Mouse (Mus musculus) embryonic stem cell, embryonic (primary cell): Measurements from ENCODE around the gene Actb.

ENCODE experiments used
- CTCF ChIA-PET, 4 experiments: fragments of 300-600 bp in 2 of 4; fragments of 350-600 bp in 2 of 4; sonication (Branson Sonifier 250); formaldehyde crosslinking; loops; one replicate each; lab custom pipeline; 2022; ENCODE audit warnings: inconsistent platforms in 2 of 4; lab: Charles Lee
- POLR2A ChIA-PET, 4 experiments: fragments of 300-600 bp in 2 of 4; fragments of 350-600 bp in 2 of 4; sonication (Branson Sonifier 250); formaldehyde crosslinking; loops; one replicate each; lab custom pipeline; 2022; ENCODE audit warnings: antibody characterized with exemption in 4 of 4, inconsistent platforms in 1 of 4; lab: Charles Lee

The Actb gene

DNA sequence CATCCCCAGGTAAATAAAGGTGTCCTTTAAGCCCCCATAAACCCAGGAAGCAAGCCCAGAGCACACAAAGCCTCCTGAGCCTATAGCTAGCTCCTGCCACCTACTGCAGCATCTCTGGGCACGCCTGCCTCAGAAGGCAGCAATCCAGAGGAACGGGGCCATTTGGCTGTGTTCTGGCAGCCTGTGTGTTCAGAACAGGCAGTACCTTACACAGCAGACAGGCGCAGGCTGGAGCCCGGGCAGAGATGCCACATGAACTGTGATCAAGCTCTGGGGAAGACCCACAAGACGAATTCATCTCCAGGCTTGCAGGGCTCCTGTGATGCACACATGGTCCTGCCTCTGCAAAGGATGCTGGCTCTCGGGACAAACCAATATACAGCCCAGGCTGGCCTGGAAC lies 26.3 kb downstream of the Actb start:
- ChIA-PET POLR2A (interaction anchor here (0.6 to 46.2 kb wide), 12 partner anchors 8 to 284 kb away, joined by 3 to 2066 read pairs (median 3); partner anchors contain the start of genes Actb (in 3 of the 4) and Fbxl18 (in 1 of the 4)), CTCF (interaction anchor here (0.6 to 7.1 kb wide), 21 partner anchors 10 to 479 kb away, joined by 3 to 100 read pairs (median 5); partner anchors contain the start of genes Fbxl18 (in 1 of the 4) and Foxk1 (in 1 of the 4))

DNA sequence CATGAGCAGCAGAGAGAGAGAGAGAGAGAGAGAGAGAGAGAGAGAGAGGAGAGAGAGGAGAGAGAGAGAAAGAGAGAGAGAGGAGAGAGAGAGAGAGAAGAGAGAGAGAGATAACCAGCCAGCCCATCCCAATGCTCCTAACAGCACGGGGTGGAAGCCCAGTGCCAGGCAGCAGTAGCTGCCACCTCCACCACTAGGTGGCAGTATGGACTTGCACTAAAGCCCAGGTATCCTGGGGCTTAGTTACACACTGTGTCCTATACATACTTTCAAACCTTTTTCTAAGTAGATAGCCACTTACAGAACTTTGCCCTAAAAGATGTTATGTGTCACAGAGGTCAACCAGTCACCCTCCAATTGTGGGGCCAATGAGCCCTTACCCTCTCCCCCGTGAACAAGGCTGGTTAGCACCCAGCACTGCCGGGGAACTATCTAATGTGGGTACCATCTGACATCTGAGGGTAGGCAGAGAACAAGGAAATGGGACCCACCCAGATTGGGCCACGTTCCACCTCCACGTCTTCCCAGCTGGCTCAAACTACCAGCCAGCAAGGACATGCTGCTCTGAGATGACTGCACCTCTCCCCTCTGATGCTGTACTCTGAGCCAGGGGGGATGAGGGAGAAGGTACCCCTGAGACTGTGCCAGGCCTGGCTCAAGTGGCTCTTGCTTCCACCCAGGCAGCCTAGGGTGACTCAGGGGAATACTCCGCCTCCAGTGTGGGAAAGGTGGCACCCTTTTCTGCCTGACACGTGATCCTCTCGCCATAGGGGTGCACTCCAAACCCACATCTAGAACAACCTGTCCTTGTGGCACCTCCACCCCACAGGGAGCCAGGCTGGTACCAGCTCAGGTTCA lies 27.0 kb downstream of the Actb start:
- POLR2A ChIA-PET: interaction anchor here (0.6 to 46.2 kb wide), 14 partner anchors 8 to 381 kb away, joined by 3 to 2066 read pairs (median 3); partner anchors contain the start of genes Actb (in 2 of the 4) and Fbxl18 (in 2 of the 4)
- CTCF ChIA-PET: interaction anchor here (0.6 to 7.1 kb wide), 60 partner anchors 7 to 414 kb away, joined by 3 to 100 read pairs (median 4); partner anchors contain the start of gene Fbxl18 (in 1 of the 4)

DNA sequence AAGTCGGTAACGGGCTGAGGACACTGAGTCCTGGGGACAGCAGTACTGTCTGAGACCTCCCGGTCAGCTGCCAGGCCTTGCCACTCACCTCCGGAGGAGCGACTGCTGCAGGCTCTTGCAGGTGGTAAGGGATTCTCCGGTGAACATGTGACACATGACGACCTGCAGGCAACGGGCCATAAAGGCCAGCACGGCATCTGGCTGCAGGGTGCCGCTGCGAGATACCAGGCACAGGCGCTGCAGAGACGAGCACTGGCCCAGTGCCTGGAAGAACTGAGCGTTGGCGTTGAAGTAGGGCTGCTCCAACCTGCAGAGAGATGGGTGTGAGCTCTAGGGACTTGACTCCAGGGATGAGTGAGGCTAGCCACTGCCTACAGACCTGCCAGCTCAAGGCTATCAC lies 28.0 kb downstream of the Actb start:
- ChIA-PET CTCF (interaction anchor here (0.6 to 7.1 kb wide), 36 partner anchors 8 to 268 kb away, joined by 3 to 100 read pairs (median 5); partner anchors contain the start of gene Fbxl18 (in 1 of the 4)), POLR2A (interaction anchor here (0.6 to 46.2 kb wide), 10 partner anchors 9 to 333 kb away, joined by 3 to 2066 read pairs (median 4); partner anchors contain the start of genes Actb (in 2 of the 4) and Fbxl18 (in 1 of the 4))

- ChIA-PET CTCF (interaction anchor here (0.6 to 7.1 kb wide), 48 partner anchors 9 to 375 kb away, joined by 3 to 100 read pairs (median 3); partner anchors contain the start of genes Actb (in 2 of the 4) and Fbxl18 (in 1 of the 4)), POLR2A (interaction anchor here (0.6 to 46.2 kb wide), 11 partner anchors 9 to 153 kb away, joined by 3 to 2066 read pairs (median 3); partner anchors contain the start of genes Actb (in 3 of the 4) and Fbxl18 (in 1 of the 4))
Observed at GRCm38 (mm10) chr5:142877337-142878280, 28.9 kb downstream of the Actb start.

DNA sequence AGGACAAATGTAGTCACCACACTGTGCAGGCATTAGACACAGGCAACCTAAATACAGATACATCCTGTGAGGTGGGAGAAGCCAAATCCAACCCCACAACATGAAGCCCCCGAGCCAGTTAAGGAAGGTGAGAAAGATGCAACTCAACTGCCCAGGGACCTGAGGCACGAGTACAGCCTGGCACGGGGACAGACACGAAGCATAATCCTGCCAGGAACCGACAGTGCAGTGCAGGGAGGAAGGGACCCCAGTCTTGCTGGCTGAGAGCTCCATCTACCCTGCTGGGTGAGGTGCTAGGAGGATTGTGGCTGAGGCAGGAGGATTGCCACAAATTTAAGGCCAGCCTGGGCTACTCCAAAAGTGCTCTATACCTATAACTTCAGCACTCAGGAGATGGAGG lies 29.7 kb downstream of the Actb start:
- POLR2A ChIA-PET: interaction anchor here (0.6 to 46.2 kb wide), 8 partner anchors 10 to 42 kb away, joined by 3 to 2066 read pairs (median 4); partner anchors contain the start of genes Actb (in 3 of the 4) and Fbxl18 (in 1 of the 4)
- CTCF ChIA-PET: interaction anchor here (0.6 to 7.1 kb wide), 38 partner anchors 8 to 375 kb away, joined by 3 to 100 read pairs (median 4); partner anchors contain the start of genes Actb (in 2 of the 4) and Fbxl18 (in 1 of the 4)

GRCm38 (mm10) chr5:142875513-142875905 lies 31.0 kb downstream of the Actb start:
- POLR2A ChIA-PET: interaction anchor here in 1 of 4 experiments (46.2 kb wide), 1 partner anchor 41 kb away, joined by 2066 read pairs; the partner anchor contains the start of genes Actb and Fbxl18
- CTCF ChIA-PET: interaction anchor here in 1 of 4 experiments (2.1 kb wide), 1 partner anchor 157 kb away, joined by 6 read pairs; no protein-coding TSS in a partner anchor

GRCm38 (mm10) chr5:142874791-142875512 lies 31.6 kb downstream of the Actb start:
- ChIA-PET CTCF (interaction anchor here in 2 of 4 experiments (1.1 to 2.1 kb wide), 2 partner anchors 157 kb away, joined by 3 to 6 read pairs; no protein-coding TSS in a partner anchor), POLR2A (interaction anchor here in 1 of 4 experiments (0.6 to 46.2 kb wide), 4 partner anchors 18 to 395 kb away, joined by 3 to 2066 read pairs (median 4); partner anchors contain the start of genes Actb and Fbxl18)

DNA sequence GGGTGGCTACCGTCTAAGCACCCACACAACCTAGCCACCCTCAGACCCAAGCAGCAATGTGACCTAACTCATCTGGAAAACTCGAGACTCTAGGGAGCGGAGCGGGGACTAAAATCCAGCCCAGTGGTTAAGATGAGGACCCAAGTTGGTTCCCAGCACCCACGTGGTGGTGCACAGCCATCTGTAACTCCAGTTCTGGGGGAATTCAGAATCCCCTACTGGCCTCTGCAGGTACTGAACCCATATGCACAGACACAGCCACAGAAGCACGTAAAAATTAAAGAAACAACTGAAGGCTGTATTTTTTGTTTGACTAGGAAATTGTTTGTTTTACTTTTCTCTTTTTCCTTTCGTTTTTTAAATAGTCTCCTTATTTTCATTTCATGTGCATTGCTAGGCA lies 32.8 kb downstream of the Actb start:
- ChIA-PET POLR2A (interaction anchor here in 2 of 4 experiments (0.9 to 46.2 kb wide), 4 partner anchors 13 to 43 kb away, joined by 3 to 2066 read pairs (median 6); partner anchors contain the start of genes Actb (in 1 of the 2) and Fbxl18 (in 1 of the 2)), CTCF (interaction anchor here in 3 of 4 experiments (0.5 to 1.1 kb wide), 6 partner anchors 19 to 236 kb away, joined by 3 to 7 read pairs (median 3); no protein-coding TSS in a partner anchor)

DNA sequence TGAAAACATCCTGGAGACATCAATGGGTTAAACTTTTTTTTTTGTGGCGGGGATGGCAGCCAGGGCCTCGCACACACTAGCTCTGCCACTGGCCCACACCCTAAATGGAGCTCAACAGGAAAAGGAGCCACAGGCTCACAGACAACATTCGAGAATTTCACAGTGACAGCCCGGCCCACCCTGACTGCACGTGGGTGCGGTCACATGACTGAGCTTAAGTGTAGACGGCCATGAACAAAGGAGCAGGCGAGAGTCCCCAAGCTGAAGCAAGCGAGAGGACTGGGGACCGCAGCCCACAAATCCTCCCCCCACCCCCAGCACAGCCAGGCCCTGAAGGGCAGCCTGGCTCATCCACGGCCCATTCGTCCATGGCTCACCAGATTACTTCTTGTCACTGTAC lies 34.8 kb downstream of the Actb start:
- POLR2A ChIA-PET: interaction anchor here in 3 of 4 experiments (0.6 to 46.2 kb wide), 19 partner anchors 9 to 244 kb away, joined by 3 to 2066 read pairs (median 4); partner anchors contain the start of genes Actb (in 3 of the 3), Fbxl18 (in 2 of the 3) and Wipi2 (in 1 of the 3)
- CTCF ChIA-PET: interaction anchor here (0.5 to 2.2 kb wide), 13 partner anchors 15 to 323 kb away, joined by 3 to 7 read pairs (median 4); partner anchors contain the start of gene Fbxl18 (in 1 of the 4)

GRCm38 (mm10) chr5:142869463-142869862 lies 37.1 kb downstream of the Actb start:
- ChIA-PET POLR2A (no interaction called here), CTCF (no interaction called here)

GRCm38 (mm10) chr5:142857763-142858229 lies 48.8 kb downstream of the Actb start:
- ChIA-PET POLR2A (interaction anchor here (0.5 to 2.4 kb wide), 5 partner anchors 48 to 624 kb away, joined by 3 to 7 read pairs (median 5); partner anchors contain the start of genes Actb (in 1 of the 4) and Rbak (in 1 of the 4)), CTCF (interaction anchor here in 2 of 4 experiments (0.7 to 4.7 kb wide), 7 partner anchors 14 to 379 kb away, joined by 3 to 22 read pairs (median 4); no protein-coding TSS in a partner anchor)

GRCm38 (mm10) chr5:142856408-142856807 lies 50.1 kb downstream of the Actb start:
- CTCF ChIA-PET: interaction anchor here (0.5 to 4.7 kb wide), 49 partner anchors 8 to 561 kb away, joined by 3 to 23 read pairs (median 3); partner anchors contain the start of genes Actb (in 1 of the 4), Rbak (in 1 of the 4) and Spdye4b (in 1 of the 4)

GRCm38 (mm10) chr5:142854877-142855276 lies 51.7 kb downstream of the Actb start:
- CTCF ChIA-PET: interaction anchor here (0.6 to 4.7 kb wide), 80 partner anchors 9 to 1048 kb away, joined by 3 to 23 read pairs (median 4); partner anchors contain the start of genes Actb (in 1 of the 4), Radil (in 1 of the 4) and Slc29a4 (in 1 of the 4)
- POLR2A ChIA-PET: interaction anchor here (0.5 to 1.5 kb wide), 14 partner anchors 17 to 226 kb away, joined by 3 to 5 read pairs (median 3); partner anchors contain the start of gene Actb (in 1 of the 4)

More at GRCm38 (mm10) chr5:142856408-142856807, 50.1 kb downstream of the Actb start:
- POLR2A ChIA-PET: interaction anchor here in 2 of 4 experiments (0.7 to 2.4 kb wide), 7 partner anchors 18 to 79 kb away, joined by 3 to 5 read pairs (median 3); no protein-coding TSS in a partner anchor

DNA sequence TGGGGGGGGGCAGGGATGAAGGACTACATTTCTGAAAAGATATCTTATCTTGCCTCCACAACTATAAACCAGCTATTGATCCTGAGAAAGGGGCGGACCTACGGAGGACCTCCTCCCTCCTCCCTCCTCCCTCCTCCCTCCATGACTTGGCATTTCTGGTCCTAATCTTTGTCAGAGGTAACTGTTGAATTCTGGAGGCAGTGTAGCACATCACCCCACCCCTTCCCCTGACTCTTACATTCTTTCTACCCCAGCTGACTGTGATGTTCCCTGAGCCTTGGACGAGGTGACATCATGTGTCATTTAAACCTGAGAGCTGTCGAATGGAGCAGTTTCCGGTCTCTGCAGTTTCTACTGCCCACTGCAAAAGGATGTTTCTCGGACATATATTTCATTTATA lies 53.0 kb downstream of the Actb start:
- POLR2A ChIA-PET: interaction anchor here (0.6 to 3.0 kb wide), 11 partner anchors 9 to 422 kb away, joined by 3 to 9 read pairs (median 4); partner anchors contain the start of gene Actb (in 2 of the 4)
- CTCF ChIA-PET: interaction anchor here (0.5 to 4.7 kb wide), 26 partner anchors 9 to 295 kb away, joined by 3 to 22 read pairs (median 4); partner anchors contain the start of gene Actb (in 1 of the 4)
